Mouse (Mus musculus) CH12.LX (cell line): ENCODE results near the gene Greb1. TPM values are rescaled to one million over a fixed set of nuclear protein-coding genes. Genes with fewer than 3 reads are reported as not detected.

ENCODE experiments used
- DNase-seq: peaks from one replicate; pipeline ENCODE4 v3.0.0-alpha.2; 2013; ENCODE audit errors: extremely low read depth
- H3K27ac ChIP-seq: 2 replicates; pipeline ENCODE4 v1.5.1; 2012; ENCODE audit warnings: low read depth, mild to moderate bottlenecking, control low read depth, moderate library complexity; ENCODE audit not compliant: insufficient read depth
- H3K27me3 ChIP-seq: replicated peaks from 2 replicates; pipeline ENCODE3; 2012; ENCODE audit warnings: inconsistent platforms
- H3K36me3 ChIP-seq, 2 experiments: replicated peaks in 1 of 2; 2 replicates each; pipeline versions ENCODE3 to v1.6.1; 2012; ENCODE audit warnings: inconsistent platforms in 1 of 2, low read length in 1 of 2, mild to moderate bottlenecking in 1 of 2, mixed read lengths in 1 of 2, moderate library complexity in 1 of 2; ENCODE audit not compliant: control insufficient read depth in 1 of 2, insufficient read depth in 1 of 2
- H3K4me1 ChIP-seq, 2 experiments: 2 replicates each; pipeline ENCODE4 v1.6.1; 2012; ENCODE audit warnings: inconsistent platforms in 1 of 2, moderate library complexity in 1 of 2; ENCODE audit not compliant: insufficient read depth in 2 of 2, control insufficient read depth in 1 of 2
- H3K4me2 ChIP-seq: 2 replicates; pipeline ENCODE4 v1.6.1; 2012; ENCODE audit warnings: low read depth, mild to moderate bottlenecking, control low read depth; ENCODE audit not compliant: poor library complexity, insufficient read depth, severe bottlenecking
- H3K4me3 ChIP-seq, 3 experiments: fragments of 150-350 bp in 1 of 3; sonication (generic) in 1 of 3; replicated peaks in 1 of 3; 2 replicates each; pipeline versions ENCODE3 to v1.5.1; 2011 to 2012; ENCODE audit warnings: low read depth in 2 of 3, low read length in 2 of 3, mild to moderate bottlenecking in 2 of 3, moderate library complexity in 2 of 3, control low read depth in 1 of 3, improper control_type of control experiment in 1 of 3, inconsistent platforms in 1 of 3, mixed read lengths in 1 of 3; ENCODE audit not compliant: poor library complexity in 1 of 3
- H3K79me2 ChIP-seq: replicated peaks from 2 replicates; pipeline ENCODE4 v1.6.1; 2012; ENCODE audit warnings: mild to moderate bottlenecking, moderate library complexity; ENCODE audit not compliant: control insufficient read depth, poor library complexity, insufficient read depth, severe bottlenecking; ENCODE audit errors: extremely low read depth
- H3K9ac ChIP-seq: 2 replicates; pipeline ENCODE4 v1.6.1; 2012; ENCODE audit warnings: low read depth, mild to moderate bottlenecking, control low read depth, moderate library complexity; ENCODE audit not compliant: insufficient read depth
- H3K9me3 ChIP-seq: replicated peaks from 2 replicates; pipeline ENCODE3; 2012; ENCODE audit warnings: low read length, inconsistent platforms, mixed read lengths
- BHLHE40 ChIP-seq: IDR thresholded peaks from 2 replicates; pipeline ENCODE4 v1.6.1; 2011; ENCODE audit warnings: mild to moderate bottlenecking, low read depth, low read length, improper control_type of control experiment
- CHD1 ChIP-seq: IDR thresholded peaks from 2 replicates; pipeline ENCODE4 v1.6.1; 2012; ENCODE audit warnings: low read depth, low read length, improper control_type of control experiment, inconsistent platforms
- CHD2 ChIP-seq: IDR thresholded peaks from 2 replicates; pipeline ENCODE4 v1.6.1; 2011; ENCODE audit warnings: low read length, improper control_type of control experiment
- CTCF ChIP-seq, 2 experiments: IDR thresholded peaks in 1 of 2; conservative IDR thresholded peaks in 1 of 2; 2 replicates each; pipeline ENCODE4 v1.5.1; 2011 to 2012; ENCODE audit warnings: low read depth in 2 of 2, low read length in 2 of 2, improper control_type of control experiment in 1 of 2, inconsistent platforms in 1 of 2, mild to moderate bottlenecking in 1 of 2, moderate library complexity in 1 of 2
- ELF1 ChIP-seq: IDR thresholded peaks from 2 replicates; pipeline ENCODE4 v1.6.1; 2014; ENCODE audit warnings: low read depth, mild to moderate bottlenecking, inconsistent platforms, low read length, improper control_type of control experiment
- EP300 ChIP-seq: IDR thresholded peaks from 2 replicates; pipeline ENCODE4 v1.6.1; 2011; ENCODE audit warnings: low read length, improper control_type of control experiment
- IRF4 ChIP-seq: IDR thresholded peaks from 2 replicates; pipeline ENCODE4 v1.6.1; 2014; ENCODE audit warnings: low read depth, mild to moderate bottlenecking, inconsistent platforms, low read length, improper control_type of control experiment
- JUND ChIP-seq: conservative IDR thresholded peaks from 2 replicates; pipeline ENCODE4 v1.6.1; 2011; ENCODE audit warnings: low read depth, low read length, improper control_type of control experiment
- MAFK ChIP-seq: IDR thresholded peaks from 2 replicates; pipeline ENCODE4 v1.6.1; 2011; ENCODE audit warnings: low read length, improper control_type of control experiment; ENCODE audit not compliant: insufficient replicate concordance
- MAZ ChIP-seq: IDR thresholded peaks from 2 replicates; pipeline ENCODE4 v1.6.1; 2012; ENCODE audit warnings: low read depth, mild to moderate bottlenecking, inconsistent platforms, low read length, improper control_type of control experiment, moderate library complexity
- MEF2A ChIP-seq: IDR thresholded peaks from 2 replicates; pipeline ENCODE4 v1.6.1; 2014; ENCODE audit warnings: low read depth, mild to moderate bottlenecking, inconsistent platforms, low read length, improper control_type of control experiment, borderline replicate concordance
- POLR2AphosphoS2 ChIP-seq: IDR thresholded peaks from 2 replicates; pipeline ENCODE4 v1.6.1; 2011; ENCODE audit warnings: low read depth, low read length, improper control_type of control experiment
- RAD21 ChIP-seq: IDR thresholded peaks from 2 replicates; pipeline ENCODE4 v1.6.1; 2011; ENCODE audit warnings: low read depth, mild to moderate bottlenecking, low read length, improper control_type of control experiment, moderate library complexity
- SMC3 ChIP-seq: IDR thresholded peaks from 2 replicates; pipeline ENCODE4 v1.6.1; 2011; ENCODE audit warnings: low read depth, low read length, improper control_type of control experiment
- TBP ChIP-seq: conservative IDR thresholded peaks from 2 replicates; pipeline ENCODE4 v1.6.1; 2011; ENCODE audit warnings: low read depth, low read length, improper control_type of control experiment
- UBTF ChIP-seq: IDR thresholded peaks from 2 replicates; pipeline ENCODE4 v1.6.1; 2012; ENCODE audit warnings: low read depth, mild to moderate bottlenecking, inconsistent platforms, low read length, improper control_type of control experiment, moderate library complexity
- USF1 ChIP-seq: IDR thresholded peaks from 2 replicates; pipeline ENCODE4 v1.6.1; 2014; ENCODE audit warnings: low read depth, mild to moderate bottlenecking, inconsistent platforms, low read length, improper control_type of control experiment
- USF2 ChIP-seq: conservative IDR thresholded peaks from 2 replicates; pipeline ENCODE4 v1.6.1; 2011; ENCODE audit warnings: low read depth, low read length, improper control_type of control experiment
- ZMIZ1 ChIP-seq: IDR thresholded peaks from 2 replicates; pipeline ENCODE4 v1.6.1; 2012; ENCODE audit warnings: low read depth, mild to moderate bottlenecking, inconsistent platforms, low read length, improper control_type of control experiment
- ZNF384 ChIP-seq: IDR thresholded peaks from 2 replicates; pipeline ENCODE4 v1.6.1; 2012; ENCODE audit warnings: low read depth, low read length, improper control_type of control experiment, inconsistent platforms
- dilution Hi-C: fragments of 300-500 bp; cut with MboI; formaldehyde crosslinking; loops from 2 replicates; pipeline ENCODE4 v1.14.3; 2020; ENCODE audit warnings: low sequenced_read_pairs; ENCODE audit not compliant: extremely low pct_unique_long_range_greater_than_20kb, extremely low pct_ligation_motif_present
- in situ Hi-C: fragments of 300-500 bp; cut with MboI; formaldehyde crosslinking; loops from 3 replicates; pipeline ENCODE4 v1.14.3; 2019; ENCODE audit warnings: low sequenced_read_pairs, low pct_ligation_motif_present, low pct_unique_long_range_greater_than_20kb, mixed read lengths
- polyA plus RNA-seq: library from polyadenylated mRNA; unstranded; fragments of >175 nt; gene quantifications from 2 replicates; pipeline ENCODE4 v1.2.1, GENCODE M21; 2012; ENCODE audit warnings: low read depth; ENCODE audit not compliant: insufficient read length
- total RNA-seq, 2 experiments: library from RNA; depleted of rRNA; stranded (reverse); fragments of 300-350 nt in 1 of 2; fragments of >200 nt in 1 of 2; gene quantifications; 2 replicates each; pipeline ENCODE4 v1.2.3; 2012 to 2014

The Greb1 gene
- total and polyA plus RNA-seq, 3 experiments, result not detected

- DNase-seq, result no peak
- Histone ChIP-seq H3K9ac (no peak overlapping the region), H3K27me3 (no peaks in the 10 kb centered on the region), H3K27ac (no peak overlapping the region), H3K4me2 (no peak overlapping the region), H3K36me3 (no peaks in the 10 kb centered on the region), H3K79me2 (no peaks in the 10 kb centered on the region), H3K9me3 (peaks cover 3% of the 10 kb centered on the region), H3K4me1 (peaks cover 9 to 28% of the 10 kb centered on the region in 2 experiments), H3K4me3 (no peak overlapping the region)
- TF ChIP-seq UBTF, result no peak
- TF ChIP-seq CHD2, result no peak
- TF ChIP-seq SMC3, result no peak
- no peak for TF ChIP-seq MAFK
- no peak for TF ChIP-seq USF1
- TF ChIP-seq CTCF (conservative IDR thresholded peaks at IDR 0.05 in 1 of 2, IDR thresholded peaks at IDR 0.05 in 1 of 2; ENCODE audit: low read depth in 2 of 2, low read length in 2 of 2), result no peak
- TF ChIP-seq ZMIZ1, result no peak
- TF ChIP-seq RAD21, result no peak
- no peak for TF ChIP-seq MAZ
- TF ChIP-seq MEF2A, result no peak
- no peak for TF ChIP-seq BHLHE40
- TF ChIP-seq ZNF384, result no peak
- no peak for TF ChIP-seq EP300
- TF ChIP-seq USF2, result no peak
- no peak for TF ChIP-seq IRF4
- TF ChIP-seq CHD1, result no peak
- TF ChIP-seq ELF1, result no peak
- TF ChIP-seq TBP, result no peak
- no peak for TF ChIP-seq JUND
- no peak for TF ChIP-seq POLR2AphosphoS2
- in situ Hi-C loops (no loop called here), dilution Hi-C loops (no loop called here)
Measured at GRCm38 (mm10) chr12:16844623-16845592, 44.2 kb upstream of the Greb1 start.
